Mouse (Mus musculus) cerebellum, adult 2 months (tissue): ENCODE results near the gene Fam222b. TPM values are rescaled to one million over a fixed set of nuclear protein-coding genes. Genes with fewer than 3 reads are reported as not detected.
"Not testable (repeated sequence)": the region's sequence is repeated elsewhere in the genome, so short reads cannot be mapped to it uniquely, and the experiment has no call there.

Source experiments
- DNase-seq, 2 experiments: peaks; one replicate each; pipeline ENCODE4 v3.0.0; 2021
- H3K27ac ChIP-seq: fragments of 200-500 bp; 2 replicates; pipeline ENCODE4 v1.5.1; 2012; ENCODE audit warnings: low read length, control low read depth, inconsistent platforms; ENCODE audit not compliant: insufficient read depth
- H3K27me3 ChIP-seq: fragments of 200-500 bp; 2 replicates; pipeline ENCODE4 v1.6.1; 2012; ENCODE audit warnings: inconsistent platforms, mild to moderate bottlenecking, low read length, moderate library complexity; ENCODE audit not compliant: control insufficient read depth, insufficient read depth
- H3K4me1 ChIP-seq: fragments of 200-500 bp; 2 replicates; pipeline ENCODE4 v1.6.1; 2011; ENCODE audit warnings: low read length; ENCODE audit not compliant: control insufficient read depth, insufficient read depth
- H3K4me3 ChIP-seq: fragments of 200-500 bp; replicated peaks from 2 replicates; pipeline ENCODE3; 2011; ENCODE audit warnings: mild to moderate bottlenecking, low read depth, low read length, control low read depth; ENCODE audit not compliant: insufficient read depth
- CTCF ChIP-seq: fragments of 200-500 bp; IDR thresholded peaks from 2 replicates; pipeline ENCODE4 v1.5.1; 2011; ENCODE audit warnings: low read depth, mild to moderate bottlenecking, control low read depth, low read length, moderate library complexity, borderline replicate concordance; ENCODE audit not compliant: insufficient read depth
- POLR2A ChIP-seq: fragments of 200-500 bp; IDR thresholded peaks from 2 replicates; pipeline ENCODE4 v1.6.1; 2011; ENCODE audit warnings: low read length, control low read depth, borderline replicate concordance; ENCODE audit not compliant: insufficient read depth
- WGBS: fragments of 180-500 bp; shearing (Covaris S2); methylation state at CpG from one replicate; pipeline ENCODE4 v1.1.7; 2018; 5-methylcytosine and 5-hydroxymethylcytosine counted together
- polyA plus RNA-seq: library from polyadenylated mRNA; depleted of rRNA; stranded (reverse); fragments of >200 nt; gene quantifications from 2 replicates; pipeline ENCODE4 v1.2.3, GENCODE M21; 2012; rRNA removed

Gene Fam222b
- polyA plus RNA-seq = 23.0 and 23.5 TPM in 2 replicates

DNA sequence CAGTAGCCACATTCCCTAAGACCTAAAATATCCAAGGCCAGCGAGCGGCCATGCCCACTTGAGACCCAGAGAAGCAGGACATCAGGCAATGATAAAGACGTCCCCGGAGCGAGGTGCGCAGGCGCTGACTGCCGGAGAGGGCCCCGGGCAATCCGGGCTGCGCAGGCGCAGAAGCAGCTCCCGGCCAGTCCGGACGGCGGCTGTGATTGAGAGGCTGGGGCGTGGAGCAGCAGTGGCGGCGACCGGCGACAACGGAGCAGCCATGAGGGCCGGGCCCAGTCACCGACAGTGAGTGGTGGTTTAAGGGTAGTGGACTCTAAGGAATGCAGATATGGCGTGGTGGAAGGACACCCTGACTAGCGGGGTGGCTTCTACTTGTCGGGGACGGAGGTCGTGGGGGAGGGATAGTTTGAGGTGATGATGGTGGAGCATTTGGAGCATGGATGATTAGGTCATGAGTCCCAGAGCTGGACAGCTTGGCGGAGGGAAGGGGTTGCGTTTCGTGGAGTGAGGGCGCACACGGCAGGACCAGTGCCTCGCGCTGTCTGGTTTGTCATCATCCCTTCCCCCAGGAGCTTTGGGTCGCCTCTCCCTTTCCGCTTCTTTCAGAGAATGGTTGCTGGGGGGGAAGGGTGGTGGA lies at the start of gene Fam222b:
Gene Fam222b, plus strand, starts transcription at position 157 of the 640 bp plus-strand sequence.
- Histone ChIP-seq H3K27me3 (no peaks in the 10 kb centered on the region), H3K4me3 (peak within 1 kb of the TSS; percentile 77), H3K27ac (peak within 1 kb of the TSS; percentile 24), H3K4me1 (peaks cover 2% of the 10 kb centered on the region; the same call in 1 of the 2 replicates)
- peak; percentile 94 for DNase-seq
- peak; percentile 81 for TF ChIP-seq POLR2A
- TF ChIP-seq CTCF = no peak
- WGBS = under 1% methylated on average over 38 of the region's 38 CpGs

DNA sequence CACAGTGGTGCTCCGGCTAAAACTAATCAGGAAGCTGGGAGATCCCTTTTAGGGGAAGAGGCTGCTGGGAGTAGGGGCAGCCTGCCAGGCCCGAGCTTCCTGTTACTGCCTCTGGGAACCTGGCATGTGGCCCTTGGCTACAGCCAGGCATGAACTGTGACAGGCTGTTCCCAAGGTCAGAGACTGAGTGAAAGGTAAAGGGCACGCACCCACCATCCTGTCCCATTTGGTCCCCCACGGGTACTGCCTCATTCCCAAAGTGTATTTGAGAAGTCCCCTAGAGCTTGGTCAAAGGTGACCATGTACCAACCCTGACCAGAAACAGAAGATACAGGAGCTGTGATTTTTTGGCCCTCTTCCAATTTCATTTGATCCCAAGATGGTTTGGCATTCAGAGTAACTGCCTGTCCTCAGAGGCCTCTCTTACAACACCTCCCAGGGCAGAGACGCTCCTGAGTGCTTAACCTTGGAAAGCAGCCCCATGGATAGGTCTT lies 49.7 kb upstream of the Fam222b start:
- H3K4me3 ChIP-seq = peak overlapping the region; percentile 16
- TF ChIP-seq POLR2A = no peak
- no peak for TF ChIP-seq CTCF
- H3K4me1 ChIP-seq = peaks cover 14% of the 10 kb centered on the region; the same call in 1 of the 2 replicates
- peak; percentile 89 to 92 for DNase-seq
- H3K27ac ChIP-seq = peak overlapping the region; percentile 71
- WGBS = under 1% methylated on average over 5 of the region's 5 CpGs
- H3K27me3 ChIP-seq = no peaks in the 10 kb centered on the region

DNA sequence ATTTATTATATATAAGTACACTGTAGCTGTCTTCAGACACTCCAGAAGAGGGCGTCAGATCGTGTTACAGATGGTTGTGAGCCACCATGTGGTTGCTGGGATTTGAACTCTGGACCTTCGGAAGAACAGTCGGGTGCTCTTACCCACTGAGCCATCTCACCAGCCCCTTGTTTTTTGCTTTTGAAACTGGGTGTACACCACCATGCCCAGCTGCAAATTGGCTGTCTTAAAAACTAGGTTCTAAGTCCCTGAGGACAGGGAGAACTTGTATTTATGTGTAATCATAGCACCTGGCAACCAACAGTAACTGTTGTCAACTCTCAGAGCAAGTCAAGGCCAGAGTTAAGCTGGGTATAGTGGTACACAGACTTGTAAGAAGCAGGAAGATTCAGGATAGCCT lies 45.8 kb upstream of the Fam222b start:
- not testable (repeated sequence) for H3K4me3 ChIP-seq, H3K27ac ChIP-seq, H3K27me3 ChIP-seq, DNase-seq
- peaks cover 14% of the 10 kb centered on the region; the same call in 1 of the 2 replicates for H3K4me1 ChIP-seq
- WGBS = 90% methylated on average over 4 of the region's 4 CpGs

DNA sequence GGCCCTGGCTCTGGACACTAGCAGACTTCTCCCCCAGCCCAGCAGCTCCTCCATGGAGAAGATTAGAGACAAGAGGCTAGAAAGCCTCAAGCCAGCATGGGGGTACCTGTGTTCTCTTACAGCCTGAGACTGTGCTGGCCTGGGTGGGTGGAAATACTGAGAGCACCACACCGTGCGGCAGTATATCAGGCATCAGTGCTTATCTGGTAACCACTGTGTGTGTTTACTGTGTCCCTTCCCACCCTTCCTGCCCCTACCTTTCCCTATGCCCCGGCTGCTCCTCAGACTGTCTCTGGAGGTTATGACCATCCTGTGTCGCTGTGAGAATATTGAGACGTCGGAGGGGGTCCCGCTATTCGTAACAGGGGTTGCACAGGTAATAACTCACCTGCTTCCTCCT lies 41.4 kb upstream of the Fam222b start:
- Histone ChIP-seq H3K4me1 (no peaks in the 10 kb centered on the region), H3K27me3 (no peaks in the 10 kb centered on the region), H3K4me3 (no peak overlapping the region), H3K27ac (no peak overlapping the region)
- no peak for DNase-seq
- WGBS = 94% methylated on average over 8 of the region's 8 CpGs
- TF ChIP-seq POLR2A (no peak), CTCF (no peak)

DNA sequence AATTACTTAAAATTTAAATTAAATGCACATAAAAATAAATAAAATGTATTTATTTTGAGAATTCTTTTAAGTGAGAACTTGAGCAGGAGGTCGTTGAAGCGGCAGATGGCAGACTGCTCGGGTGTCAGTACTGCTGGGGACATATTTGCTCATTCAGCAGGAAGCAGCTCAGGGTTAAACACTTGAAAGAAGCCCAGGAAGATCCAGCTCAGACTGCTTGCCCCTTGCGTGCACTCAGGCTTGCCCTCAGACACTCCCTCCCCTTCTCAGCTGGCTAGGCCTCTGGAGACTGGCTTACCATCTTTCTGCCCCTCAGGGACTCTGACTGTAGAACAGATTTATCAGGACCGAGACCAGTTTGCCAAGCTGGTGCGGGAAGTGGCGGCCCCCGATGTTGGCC lies 37.5 kb upstream of the Fam222b start:
- DNase-seq = peak in 1 of 2 experiments; percentile 6
- no peaks in the 10 kb centered on the region for H3K27me3 ChIP-seq
- no peaks in the 10 kb centered on the region for H3K4me1 ChIP-seq
- no peak for TF ChIP-seq CTCF
- TF ChIP-seq POLR2A = no peak
- H3K4me3 ChIP-seq = no peak overlapping the region
- no peak overlapping the region for H3K27ac ChIP-seq
- 55% methylated on average over 8 of the region's 8 CpGs for WGBS

DNA sequence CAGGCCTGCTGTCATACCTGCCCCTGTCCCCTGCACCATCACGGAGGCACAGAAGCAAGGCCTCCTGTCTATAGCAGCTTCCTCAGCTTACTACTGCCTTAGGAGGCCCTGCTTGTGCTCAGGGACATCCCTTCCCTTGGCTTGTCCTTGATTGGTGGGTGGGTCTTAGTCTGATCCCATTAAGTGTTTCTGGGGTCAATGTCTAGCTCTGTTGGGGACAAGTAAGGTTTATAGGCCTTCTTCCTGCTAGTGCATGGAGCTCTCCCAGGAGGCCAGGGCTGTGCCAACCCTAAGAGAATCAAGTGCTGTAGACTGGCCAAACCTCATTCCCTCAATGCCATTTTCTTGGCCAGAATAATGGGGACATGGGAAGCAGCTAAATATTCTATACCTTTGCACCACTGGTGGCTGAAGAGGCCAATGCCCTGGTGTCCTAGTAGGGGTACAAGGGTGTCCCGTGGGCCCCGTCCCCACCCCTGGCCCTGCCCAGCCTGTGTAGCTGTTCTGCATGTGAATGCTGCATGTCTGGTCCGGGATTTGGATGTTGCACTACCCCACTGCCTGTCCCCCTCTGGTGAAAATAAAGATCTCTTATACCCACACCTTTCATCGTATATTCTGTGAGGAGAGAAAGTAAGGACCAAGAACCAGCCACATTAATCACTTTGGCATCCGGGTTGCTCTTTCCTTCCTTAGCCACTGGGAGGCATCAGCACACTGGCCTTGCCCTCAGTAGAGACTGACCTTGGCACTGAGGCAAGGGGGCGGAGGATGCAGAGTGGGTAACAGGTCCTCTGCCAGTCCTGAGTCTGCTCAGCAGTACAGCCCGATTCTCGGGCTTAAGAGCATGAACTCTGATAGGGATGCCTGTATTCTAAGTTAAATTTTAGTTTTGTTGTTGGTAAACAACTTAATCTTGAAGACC lies 34.4 kb upstream of the Fam222b start:
- 38% methylated on average over 9 of the region's 9 CpGs for WGBS
- no peaks in the 10 kb centered on the region for H3K4me1 ChIP-seq
- H3K27me3 ChIP-seq = no peaks in the 10 kb centered on the region
- TF ChIP-seq CTCF (peak; percentile 86), POLR2A (no peak)
- H3K27ac ChIP-seq = no peak overlapping the region
- peak; percentile 55 to 65 for DNase-seq
- no peak overlapping the region for H3K4me3 ChIP-seq

DNA sequence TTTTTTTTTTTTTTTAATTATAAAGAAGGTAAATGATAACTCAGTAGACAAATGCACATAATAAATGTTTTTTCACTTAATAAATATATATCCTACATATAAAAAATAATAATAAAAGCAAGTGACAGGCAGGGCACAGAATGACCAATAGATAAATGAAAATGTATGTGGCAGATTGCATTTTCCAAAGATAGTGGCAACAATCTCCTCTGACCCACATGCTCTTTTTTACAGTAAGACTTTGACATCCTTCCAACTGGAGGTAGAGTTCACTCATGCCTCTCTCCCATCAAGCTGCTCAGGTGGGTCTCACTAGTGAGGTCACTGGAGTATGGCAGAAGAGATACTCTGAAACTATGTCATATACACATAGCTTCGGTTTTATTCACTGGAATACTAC lies 31.9 kb upstream of the Fam222b start:
- H3K27me3 ChIP-seq = no peaks in the 10 kb centered on the region
- WGBS = 90% methylated on average over 1 of the region's 1 CpGs
- H3K4me1 ChIP-seq = no peaks in the 10 kb centered on the region
- H3K27ac ChIP-seq = no peak overlapping the region
- no peak for DNase-seq
- no peak overlapping the region for H3K4me3 ChIP-seq
- TF ChIP-seq CTCF (no peak), POLR2A (no peak)
